Mouse (Mus musculus) mouse embryonic stem cell (cell line): ENCODE data around the gene Pcmt1.

Experiments
- in situ Hi-C, 2 experiments: fragments of 300-500 bp; cut with MboI; formaldehyde crosslinking; loops; 1 replicate in 1 of 2; 3 replicates in 1 of 2; pipeline ENCODE4 v1.14.3; 2019 to 2020; ENCODE audit warnings: low sequenced_read_pairs in 2 of 2, low pct_unique_long_range_greater_than_20kb in 1 of 2, mixed read lengths in 1 of 2; ENCODE audit not compliant: unreplicated experiment in 1 of 2

The Pcmt1 gene

GRCm38 (mm10) chr10:7605168-7605567 lies 75.8 kb downstream of the Pcmt1 start:
- in situ Hi-C loops: no loop called here

- in situ Hi-C loops: no loop called here
These were observed 80.3 kb downstream of the Pcmt1 start for GRCm38 (mm10) chr10:7600647-7601046.

- in situ Hi-C loops: no loop called here
These were observed 82.8 kb downstream of the Pcmt1 start for GRCm38 (mm10) chr10:7598177-7598576.

- in situ Hi-C loops: no loop called here
These were observed 84.7 kb downstream of the Pcmt1 start for GRCm38 (mm10) chr10:7596251-7596650.

- in situ Hi-C loops: no loop called here
These were observed 86.1 kb downstream of the Pcmt1 start for GRCm38 (mm10) chr10:7594797-7595196.

GRCm38 (mm10) chr10:7590792-7591191 lies 90.1 kb downstream of the Pcmt1 start:
- in situ Hi-C loops: no loop called here

GRCm38 (mm10) chr10:7590234-7590689 lies 90.7 kb downstream of the Pcmt1 start:
- in situ Hi-C loops: no loop called here

GRCm38 (mm10) chr10:7589592-7590233 lies 91.2 kb downstream of the Pcmt1 start, which contains the start of gene Lrp11:
Lrp11 (plus strand) TSS chr10:7589800.
- in situ Hi-C loops: no loop called here

- in situ Hi-C loops: no loop called here
These were observed 94.2 kb downstream of the Pcmt1 start for GRCm38 (mm10) chr10:7586771-7587170.

GRCm38 (mm10) chr10:7582891-7583557 lies 97.9 kb downstream of the Pcmt1 start:
- in situ Hi-C loops: no loop called here

GRCm38 (mm10) chr10:7582157-7582890 lies 98.6 kb downstream of the Pcmt1 start:
- in situ Hi-C loops: no loop called here

- in situ Hi-C loops: no loop called here
These were observed 99.5 kb downstream of the Pcmt1 start for GRCm38 (mm10) chr10:7581401-7581800.
